Mouse (Mus musculus) urinary bladder, postnatal 4 days (tissue): ENCODE results near the gene Bend7.

Experiments
- DNase-seq, 2 experiments: peaks; one replicate each; pipeline ENCODE4 v3.0.0; 2021 to 2022; ENCODE audit warnings: low spot score in 2 of 2

The Bend7 gene

DNA sequence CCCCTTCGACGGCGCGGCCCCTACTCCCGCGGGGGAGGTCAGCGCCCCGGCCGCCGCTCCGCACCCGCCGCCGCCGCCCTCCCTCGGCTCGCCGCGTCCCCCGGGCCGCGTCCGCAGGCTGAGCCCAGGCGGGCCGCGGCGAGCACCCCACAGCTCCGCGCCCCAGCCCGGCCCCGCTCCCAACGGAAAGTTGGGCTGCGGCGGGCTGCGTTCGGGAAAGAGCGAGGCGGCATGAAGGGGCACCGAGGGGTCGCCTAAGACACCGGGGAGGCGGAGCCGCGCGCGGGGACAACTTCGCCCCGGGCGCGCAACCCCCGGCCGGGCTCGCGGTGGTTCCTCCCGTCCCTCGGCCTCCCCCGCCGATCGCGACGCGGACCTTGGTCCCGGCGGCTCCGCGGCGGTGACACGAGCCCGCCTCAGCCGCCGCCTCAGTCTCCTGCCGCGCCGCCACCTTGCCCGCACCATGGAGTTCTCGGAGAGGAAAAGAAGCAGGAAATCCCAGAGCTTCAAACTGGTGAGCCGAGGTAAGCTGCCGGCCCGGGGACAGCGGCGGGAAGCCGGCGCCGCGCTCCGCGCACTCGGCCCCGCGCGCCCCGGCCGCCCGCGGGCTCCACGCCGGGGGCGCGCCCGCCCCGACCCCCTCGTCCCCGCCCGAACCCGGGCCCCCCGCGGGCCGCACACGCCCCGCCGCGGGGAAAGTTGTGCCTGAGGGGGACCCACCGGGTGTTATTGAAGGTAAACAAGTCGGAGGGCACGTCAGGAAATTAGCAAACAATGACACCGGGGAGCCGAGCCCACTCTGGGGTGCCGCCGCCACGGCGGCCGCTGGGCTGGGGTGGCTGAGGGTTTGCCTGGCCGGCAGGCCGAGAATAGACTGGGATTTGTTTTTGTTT is at the start of gene Bend7:
Bend7 (plus strand) TSS at position 63 of the 893 bp plus-strand sequence.
- DNase-seq: peak in 1 of 2 experiments; percentile 25

DNA sequence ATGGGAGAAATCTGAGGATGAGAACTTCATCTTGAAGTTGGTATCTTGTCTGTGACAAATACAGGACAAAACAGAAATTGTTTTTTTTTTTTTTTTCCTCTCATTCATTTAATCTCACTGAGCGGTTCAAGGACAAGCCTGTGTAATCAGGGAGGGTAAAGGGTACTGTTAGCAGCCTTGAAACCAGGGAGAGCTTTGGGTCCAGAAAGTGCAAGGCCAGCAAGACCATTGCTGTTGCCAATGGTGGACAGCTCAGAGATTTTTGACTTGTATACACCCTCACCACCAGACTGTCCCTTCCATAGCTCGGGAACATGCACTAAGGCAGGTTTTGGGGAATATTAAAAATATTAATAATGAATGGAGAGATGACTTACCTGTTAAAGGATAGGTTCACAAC is 49.0 kb upstream of the Bend7 start:
- no peak for DNase-seq

DNA sequence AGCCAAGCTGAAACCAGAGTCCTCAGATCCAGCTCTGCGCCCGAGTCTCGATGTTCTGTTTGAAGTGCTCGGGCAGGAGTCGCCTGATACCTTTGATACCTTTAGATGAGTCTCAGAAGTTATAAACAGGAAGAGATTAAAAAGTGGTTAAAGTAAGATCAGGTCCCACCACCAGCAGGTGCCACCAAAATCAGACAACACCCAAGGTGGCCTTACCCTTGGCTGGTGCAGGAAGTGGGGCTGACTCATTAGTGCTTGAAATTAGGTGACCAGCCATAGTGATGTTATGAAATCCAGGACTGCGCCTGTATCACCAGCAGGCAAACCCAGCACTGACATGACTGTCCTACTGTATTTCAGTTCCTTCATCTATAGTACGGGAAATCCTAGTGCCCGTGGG is 47.9 kb upstream of the Bend7 start:
- DNase-seq: no peak

DNA sequence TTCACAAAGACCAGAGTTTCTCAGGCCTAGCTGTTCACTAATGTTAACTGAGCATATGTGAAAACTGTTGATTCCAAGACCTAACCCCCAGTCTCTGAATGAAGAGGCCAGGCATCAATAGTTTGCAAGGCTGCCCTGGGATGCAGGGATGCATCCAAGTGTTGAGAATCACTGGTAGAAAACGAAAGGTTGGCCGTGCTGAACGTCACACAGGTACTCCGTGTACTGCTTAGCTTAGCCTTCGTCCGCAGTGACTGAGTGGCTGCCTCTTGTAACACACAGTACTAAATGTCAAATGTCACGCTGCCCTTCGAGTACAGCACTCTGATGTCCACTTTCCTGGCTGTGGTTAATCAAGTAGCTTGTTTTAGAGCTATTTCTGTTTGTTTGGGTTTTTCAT is 46.0 kb upstream of the Bend7 start:
- DNase-seq: no peak

DNA sequence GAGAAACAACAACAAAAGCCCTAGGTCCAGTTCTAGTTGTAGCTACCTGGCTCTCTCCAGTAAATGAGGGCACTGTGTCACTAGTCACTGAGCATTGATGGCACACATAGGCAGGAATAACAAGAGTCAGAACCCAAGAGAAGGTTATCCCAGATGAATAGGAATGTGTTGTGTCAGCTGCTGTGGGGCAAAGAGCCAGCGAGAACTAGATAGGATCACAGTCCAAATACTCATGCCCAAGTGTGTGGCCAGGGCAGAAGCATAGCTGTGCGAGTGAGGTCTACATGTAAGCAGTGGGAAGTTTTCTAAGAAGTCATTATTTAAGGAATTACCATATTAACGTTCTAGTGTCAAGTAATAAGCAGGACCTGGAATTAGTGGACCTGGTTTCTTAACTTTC is 37.7 kb upstream of the Bend7 start:
- no peak for DNase-seq

DNA sequence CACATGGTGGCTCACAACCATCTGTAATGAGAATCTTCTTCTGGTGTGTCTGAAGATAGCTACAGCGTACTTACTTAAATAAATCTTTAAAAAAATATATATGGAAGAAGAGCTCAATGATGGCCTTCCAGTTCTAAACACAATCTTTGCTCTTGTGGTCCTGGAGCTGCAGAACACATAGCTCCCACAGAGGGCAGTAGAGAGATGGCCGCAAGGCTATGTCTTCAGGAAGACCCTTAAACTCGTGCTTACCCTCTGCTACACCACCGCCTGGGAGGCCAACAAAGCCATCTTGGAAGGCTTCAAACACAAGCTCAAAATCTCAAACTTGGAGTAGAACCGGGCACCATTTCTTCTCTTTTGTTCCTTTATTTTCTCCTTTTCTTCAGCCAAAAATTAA is 6.4 kb upstream of the Bend7 start:
- no peak for DNase-seq

DNA sequence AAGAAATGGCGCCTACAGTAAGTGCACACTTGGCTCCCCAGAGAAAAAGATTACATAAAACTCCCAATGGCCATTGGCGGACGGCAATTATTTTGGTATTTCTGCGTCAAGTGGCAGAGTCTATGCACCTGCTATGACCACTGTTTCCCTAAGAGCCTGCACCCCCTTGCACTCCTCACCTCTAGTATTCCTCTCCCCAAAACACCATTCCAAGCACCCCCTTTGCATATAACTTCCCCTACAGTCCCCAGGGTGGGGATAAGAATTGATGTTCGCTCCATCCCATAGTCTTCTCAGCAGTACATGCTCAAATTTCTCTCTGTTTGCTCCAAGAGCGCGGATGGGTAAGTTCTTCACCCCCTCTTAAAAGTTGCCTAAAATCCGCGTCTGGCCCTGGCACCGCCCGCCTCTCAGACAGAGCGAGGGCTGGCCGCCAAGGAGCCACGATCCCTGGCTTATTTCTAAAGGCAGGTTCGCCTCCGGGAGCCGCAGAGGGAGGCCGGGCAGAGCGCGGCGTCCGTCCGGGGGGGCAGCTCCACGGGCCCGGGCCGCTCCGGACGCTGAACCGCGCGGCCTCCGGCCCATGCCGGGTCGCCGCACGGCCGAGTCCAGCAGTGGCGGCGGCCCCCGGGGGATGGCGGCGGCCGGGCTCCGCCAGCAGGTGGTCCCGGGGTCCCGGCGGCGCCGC is 406 bp upstream of the Bend7 start:
- peak in 1 of 2 experiments; percentile 30 for DNase-seq

DNA sequence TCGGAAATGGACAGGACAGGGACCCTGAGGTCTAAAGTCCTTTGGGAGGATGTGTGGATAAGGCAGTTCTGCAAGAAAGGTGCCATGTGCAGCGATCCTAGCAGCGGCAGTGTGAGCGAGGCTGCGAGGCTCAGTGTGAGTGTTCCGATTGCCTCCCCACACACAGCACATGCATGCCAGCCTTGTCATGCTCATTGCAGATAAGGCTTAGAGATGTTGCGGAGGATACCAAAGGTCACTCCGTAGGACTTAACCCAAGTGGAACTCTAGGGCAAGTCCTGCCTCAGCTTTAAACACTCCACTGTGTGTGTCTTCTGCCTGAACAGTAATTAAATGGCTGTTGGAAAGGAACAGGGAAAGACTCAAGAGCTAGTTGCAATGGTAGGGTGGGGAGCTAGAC is 5.5 kb downstream of the Bend7 start:
- no peak for DNase-seq

DNA sequence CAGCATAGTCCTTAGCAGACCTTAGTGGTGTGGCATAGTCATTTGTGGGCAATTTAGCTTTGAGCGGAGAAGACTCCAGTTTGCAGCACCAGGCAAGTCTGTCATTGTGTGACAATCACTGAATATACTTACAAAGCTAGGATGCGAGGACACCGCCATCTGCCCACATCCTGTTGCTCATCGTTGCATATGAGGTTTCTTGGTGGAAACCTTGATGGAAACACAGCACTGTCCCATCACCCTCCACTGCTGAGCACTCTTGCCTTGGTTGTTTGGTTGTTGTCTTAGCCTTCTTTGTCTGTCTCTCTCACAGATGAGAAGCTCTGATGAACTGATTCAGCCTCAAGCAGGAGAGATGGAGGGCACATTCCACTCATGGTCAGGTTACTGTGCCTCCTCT is 12.5 kb downstream of the Bend7 start:
- no peak for DNase-seq

DNA sequence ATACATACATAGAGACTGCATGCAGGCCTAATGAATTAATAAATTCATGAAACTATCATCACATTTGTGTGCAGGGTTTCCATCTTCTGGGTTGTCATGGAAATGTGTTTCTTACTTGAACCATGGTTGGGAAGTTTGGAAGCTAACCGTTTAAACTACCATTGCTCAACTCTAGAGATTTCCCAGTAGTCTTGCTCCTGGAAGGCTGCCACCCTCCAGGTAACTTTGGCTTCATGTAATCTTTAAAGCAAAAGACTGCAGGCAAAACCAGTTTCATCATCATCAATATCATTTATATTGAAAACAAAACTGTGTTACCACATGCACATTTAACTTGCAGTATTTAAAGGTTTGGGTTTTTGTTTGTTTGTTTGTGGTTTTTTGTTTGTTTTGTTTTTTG is 16.3 kb downstream of the Bend7 start:
- no peak for DNase-seq

DNA sequence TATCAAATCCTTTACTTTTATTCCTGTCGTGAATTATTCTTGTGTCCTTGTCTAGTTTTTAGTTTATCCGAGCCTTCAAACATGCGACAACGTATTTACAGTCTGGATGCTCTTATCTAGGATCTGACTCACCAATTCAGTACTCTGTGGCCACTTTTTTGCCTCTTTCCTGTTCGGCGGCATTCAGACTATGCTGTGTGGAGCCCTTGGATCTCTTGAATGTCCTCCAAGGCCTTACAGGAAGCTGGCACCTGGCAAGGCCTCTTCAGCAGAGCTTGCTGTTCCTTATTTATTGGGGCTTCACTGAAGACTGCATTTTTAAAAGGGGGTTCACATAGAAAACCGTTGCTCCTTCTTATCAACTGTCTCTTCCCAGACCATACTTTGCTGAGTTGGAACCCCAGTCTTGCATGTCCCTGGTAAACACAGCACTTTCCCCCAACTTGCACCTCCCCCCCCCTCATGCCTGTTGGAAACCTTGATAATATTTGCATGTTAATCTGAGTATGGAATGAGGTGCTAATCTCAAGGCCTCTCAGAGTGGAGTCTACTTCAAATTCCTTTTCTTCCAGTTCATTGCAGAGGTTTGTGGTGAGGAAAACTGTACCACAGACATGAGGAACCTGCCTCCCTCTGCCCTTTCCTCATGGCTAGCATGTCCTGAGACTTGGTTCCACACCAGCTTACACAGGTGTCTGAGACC is 18.6 kb downstream of the Bend7 start:
- DNase-seq: no peak

DNA sequence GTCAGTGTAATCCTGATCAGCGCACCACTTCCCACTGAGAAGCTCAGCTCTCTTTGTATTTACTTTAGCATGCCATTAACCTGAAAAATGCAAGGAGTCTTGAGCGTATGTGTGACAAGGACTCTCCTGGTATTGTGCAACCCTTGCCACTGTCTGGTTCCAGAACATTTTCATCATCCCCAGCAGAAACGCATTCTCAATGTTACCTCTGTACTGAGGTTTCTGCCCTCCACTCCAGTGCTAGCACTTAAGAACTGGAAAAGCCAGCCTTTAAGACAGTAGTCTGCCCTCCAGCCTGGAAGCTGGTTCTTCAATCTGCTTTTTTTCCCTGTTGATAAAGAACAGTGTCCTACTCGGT is 19.1 kb downstream of the Bend7 start:
- DNase-seq: no peak

DNA sequence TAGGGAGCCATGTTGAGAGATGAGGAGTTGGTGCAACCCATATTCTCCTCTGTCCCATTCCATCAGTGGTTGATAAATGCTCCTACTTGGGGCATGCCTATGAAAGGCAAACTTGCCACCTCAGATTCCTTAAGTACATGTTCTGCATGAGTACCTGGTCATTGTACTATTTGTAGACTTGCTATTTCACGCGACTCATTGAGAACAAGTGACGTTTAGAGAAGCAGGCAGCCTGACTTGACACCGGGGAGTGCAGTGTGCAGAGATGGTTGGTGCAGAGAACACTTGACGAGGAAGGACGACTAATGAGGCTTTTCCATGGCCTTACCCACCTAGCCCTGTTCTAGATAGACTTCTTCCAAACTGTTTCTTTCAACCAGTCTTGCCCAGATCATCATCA is 34.3 kb downstream of the Bend7 start:
- DNase-seq: no peak

DNA sequence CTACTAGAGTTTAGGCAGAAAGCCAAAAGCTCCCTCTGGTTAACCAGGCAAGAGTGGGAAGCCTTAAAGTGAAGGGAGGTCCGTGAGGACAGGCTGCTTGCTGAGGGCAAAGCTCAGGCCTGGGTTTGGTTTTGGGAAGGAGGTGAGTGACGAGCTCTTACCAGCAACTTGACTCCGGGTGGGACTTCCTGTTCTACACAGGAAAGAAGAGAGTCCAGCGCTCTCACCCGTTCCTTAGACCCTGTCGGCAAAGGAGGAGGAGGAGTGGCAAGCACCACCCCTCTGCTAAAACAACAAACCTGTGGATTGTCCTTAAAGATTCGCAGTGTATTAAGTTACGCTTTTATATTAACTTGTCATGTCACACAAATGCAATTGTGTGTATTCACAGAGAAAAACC is 38.1 kb downstream of the Bend7 start:
- no peak for DNase-seq

DNA sequence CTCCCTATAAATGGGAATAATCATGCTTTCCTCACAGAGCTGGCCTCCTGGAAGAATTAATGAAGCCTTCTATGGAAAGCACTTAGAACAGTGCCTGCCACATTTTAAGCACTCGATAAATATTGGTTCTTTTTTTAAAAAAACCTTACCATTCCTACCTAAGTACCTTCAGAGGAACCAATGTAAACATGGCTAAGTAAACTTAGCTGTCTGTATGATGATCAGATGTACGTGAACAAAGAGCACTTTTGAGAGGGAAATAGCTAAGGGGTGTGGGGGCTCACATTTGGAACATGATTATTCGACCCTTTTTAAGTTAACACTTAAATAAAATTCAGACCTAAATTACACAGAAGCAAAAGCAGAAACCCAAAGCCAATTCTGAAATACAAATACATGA is 39.6 kb downstream of the Bend7 start:
- no peak for DNase-seq

DNA sequence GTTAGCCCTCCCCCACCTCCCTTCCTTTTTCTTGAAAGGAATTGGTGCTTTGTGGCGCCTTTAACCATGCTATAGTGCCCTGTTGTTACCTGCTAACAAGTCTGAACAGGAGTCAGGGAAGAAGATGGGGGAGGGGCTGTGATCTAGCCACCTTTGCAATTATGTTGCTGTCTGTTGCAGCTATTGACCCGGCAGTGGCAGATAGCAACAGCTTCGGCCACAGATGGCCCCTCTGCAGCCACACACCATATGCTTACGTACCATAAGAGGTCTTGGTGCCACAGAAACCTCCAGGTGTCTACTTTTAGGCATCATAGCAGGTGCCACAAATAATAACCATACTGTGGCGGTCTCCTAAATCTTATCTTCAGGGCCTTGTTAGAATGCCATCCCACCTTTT is 43.1 kb downstream of the Bend7 start:
- DNase-seq: no peak

DNA sequence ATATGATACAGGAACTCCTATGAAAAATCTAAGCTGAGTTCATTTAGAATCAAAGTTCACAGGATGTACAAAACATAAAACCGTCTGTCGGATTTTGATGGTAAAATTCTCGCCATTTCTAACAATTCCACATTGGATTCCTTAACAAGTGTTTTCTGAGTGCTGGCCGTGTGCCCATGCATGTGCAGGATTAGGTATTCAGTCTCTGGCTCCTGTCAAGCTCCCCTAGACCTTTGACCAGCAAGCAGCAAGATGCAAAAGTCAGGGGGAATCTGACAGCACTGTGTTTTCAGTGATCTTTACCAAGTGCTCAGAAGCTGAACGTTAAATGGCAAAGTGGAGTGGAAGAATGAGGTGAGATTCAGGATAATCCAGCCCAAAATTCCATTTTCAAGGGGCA is 44.3 kb downstream of the Bend7 start:
- DNase-seq: no peak

DNA sequence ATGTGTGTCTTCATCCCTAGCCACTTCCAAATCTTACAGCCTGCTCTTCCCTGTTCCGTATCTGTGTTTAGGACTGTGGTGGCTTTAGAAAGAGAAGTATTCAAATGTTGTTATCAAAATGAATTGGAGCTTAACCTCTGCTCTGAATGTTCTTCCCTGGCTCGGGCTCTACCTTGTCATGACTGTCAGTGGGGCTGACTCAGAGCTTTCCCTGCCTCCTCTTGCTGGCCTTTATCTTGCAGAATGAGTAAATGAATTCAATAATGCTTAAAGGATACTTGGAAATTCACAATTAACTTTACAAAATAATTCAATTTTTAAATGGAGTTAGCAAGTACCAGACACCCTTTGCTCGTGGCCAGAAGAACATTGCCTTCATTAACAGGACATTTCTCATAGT is 46.4 kb downstream of the Bend7 start:
- DNase-seq: no peak

DNA sequence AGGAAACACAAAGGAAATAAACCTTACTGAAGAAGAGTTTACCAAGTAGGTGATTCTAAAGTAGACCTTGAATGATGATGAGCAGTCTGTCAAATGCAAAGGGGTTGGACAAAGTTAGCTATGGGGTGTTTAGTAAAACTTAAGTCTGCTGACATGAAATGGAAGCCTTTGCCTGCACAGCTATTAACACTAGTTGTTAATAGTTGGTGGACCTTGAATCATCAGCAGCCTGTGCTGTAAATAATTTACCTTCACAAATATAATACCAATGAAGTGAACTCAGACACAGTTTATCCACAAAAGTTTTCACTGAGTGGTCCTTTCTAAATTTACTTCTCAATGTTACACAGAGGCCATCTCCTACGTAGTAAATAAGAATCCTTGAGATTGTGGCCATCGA is 52.7 kb downstream of the Bend7 start:
- DNase-seq: no peak

DNA sequence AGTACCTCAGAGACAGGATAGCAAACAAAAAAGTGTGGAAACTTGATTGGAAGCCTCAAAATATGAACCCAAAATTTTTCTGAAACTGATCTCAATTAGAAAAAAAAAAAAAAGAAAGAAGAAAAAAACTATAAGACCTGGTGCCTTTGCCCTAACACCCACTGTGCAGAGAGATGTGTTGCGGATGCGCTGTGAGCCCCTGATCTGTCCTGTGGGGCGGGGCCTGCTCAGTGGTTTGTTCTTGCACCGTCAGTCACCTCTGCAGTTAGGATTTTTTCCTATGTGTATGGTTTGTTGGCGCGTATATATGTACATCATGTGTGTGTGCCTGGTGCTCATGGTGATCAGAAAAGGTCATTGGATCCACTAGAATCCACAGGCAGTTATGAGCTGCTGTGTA is 56.3 kb downstream of the Bend7 start:
- no peak for DNase-seq

DNA sequence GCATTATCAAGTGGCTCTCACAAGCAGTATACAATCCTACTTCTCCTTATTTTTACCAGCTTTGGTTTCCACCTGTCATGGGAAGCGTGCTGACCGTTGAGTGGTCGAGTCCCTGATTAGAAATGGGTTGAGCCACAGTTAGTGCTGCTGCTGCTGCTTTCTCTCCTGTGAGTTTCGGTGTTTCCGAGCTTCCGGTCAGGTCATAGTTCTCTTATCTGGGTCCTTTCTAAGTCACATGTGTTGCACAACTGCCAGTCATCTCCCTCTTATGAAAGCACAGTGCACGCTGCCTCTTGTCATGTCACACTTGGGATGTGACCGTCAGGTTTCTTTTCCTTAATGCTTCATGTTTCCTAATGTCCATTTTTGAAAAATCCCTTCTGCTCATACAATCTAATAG is 59.7 kb downstream of the Bend7 start:
- no peak for DNase-seq

DNA sequence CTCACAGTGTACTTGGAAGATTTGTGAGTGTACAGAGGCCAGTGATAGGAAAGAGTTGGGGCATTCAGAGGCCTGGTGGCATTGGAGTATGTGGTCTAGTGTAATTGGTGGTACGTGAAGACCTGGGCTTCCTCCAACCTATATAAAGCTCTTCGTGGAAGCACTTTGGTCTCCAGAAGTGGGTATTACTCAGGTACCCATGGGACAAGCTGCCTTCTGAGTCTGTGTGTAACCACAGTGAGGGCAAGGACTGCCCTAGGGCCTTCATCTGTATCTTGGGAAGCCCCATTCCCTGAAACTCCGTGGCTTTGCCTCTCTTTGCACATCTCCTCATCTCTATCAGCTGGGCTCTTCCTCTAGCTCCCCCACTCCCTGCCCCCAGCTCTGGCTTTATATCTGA is 64.0 kb downstream of the Bend7 start:
- DNase-seq: no peak

DNA sequence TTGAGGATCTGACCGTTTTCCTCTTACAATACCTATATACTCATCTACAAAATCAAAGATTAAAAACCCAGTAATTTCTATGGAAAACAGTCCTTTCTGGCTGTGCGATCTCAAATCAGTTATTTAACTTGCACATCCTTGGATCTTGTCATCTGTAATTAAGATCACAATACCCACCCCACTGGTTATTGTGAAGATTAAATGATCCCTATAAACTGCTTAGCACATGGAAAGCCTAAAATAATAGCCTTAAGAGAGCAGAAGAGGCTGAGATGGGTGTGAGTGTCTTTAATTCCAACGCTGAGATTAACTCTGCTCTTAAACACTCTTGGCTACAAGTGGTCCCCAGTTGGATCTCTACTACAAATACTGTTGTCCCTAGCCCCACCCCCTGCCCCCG is 64.8 kb downstream of the Bend7 start:
- no peak for DNase-seq
